Mouse (Mus musculus) testis, adult 2 months (tissue): ENCODE results near the gene Evi5l.
"Not testable (repeated sequence)": the region's sequence is repeated elsewhere in the genome, so short reads cannot be mapped to it uniquely, and the experiment has no call there.

Source experiments
- CTCF ChIP-seq: fragments of 200-500 bp; IDR thresholded peaks from 2 replicates; pipeline ENCODE4 v1.5.1; 2012; ENCODE audit warnings: low read depth, mild to moderate bottlenecking, inconsistent platforms, low read length, moderate library complexity; ENCODE audit not compliant: control insufficient read depth, insufficient read depth, insufficient replicate concordance
- POLR2A ChIP-seq: fragments of 200-500 bp; IDR thresholded peaks from 2 replicates; pipeline ENCODE4 v1.6.1; 2012; ENCODE audit warnings: low read depth, mild to moderate bottlenecking, inconsistent platforms, low read length, moderate library complexity; ENCODE audit not compliant: control insufficient read depth

DNA sequence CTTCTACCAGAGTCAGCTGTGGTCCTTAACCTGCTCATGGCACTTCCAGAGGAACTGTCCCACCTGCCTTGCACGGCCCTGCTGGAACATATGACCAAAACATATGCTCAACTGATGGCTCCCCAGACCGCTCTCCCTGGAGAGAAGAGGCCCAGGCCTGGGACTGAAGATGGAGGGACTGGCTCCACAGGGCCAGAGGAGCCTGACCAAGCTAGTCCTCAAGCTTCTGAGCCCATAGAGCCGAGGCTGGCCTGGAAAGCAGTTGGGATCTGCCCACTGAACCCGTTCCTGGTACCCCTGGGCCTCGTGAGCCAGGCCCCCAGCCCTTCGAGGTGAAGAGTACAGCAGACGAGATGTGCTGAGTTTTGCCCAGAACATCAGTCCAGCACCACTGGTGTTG, 89.1 kb downstream of the Evi5l start:
- TF ChIP-seq CTCF, POLR2A: not testable (repeated sequence)
